Mouse (Mus musculus): ENCODE measurements around the gene Tm7sf2.

Gene Tm7sf2

GRCm38 (mm10) chr19:6040002-6040401 lies 28.2 kb downstream of the Tm7sf2 start:
- no peak for DNase-seq

DNA sequence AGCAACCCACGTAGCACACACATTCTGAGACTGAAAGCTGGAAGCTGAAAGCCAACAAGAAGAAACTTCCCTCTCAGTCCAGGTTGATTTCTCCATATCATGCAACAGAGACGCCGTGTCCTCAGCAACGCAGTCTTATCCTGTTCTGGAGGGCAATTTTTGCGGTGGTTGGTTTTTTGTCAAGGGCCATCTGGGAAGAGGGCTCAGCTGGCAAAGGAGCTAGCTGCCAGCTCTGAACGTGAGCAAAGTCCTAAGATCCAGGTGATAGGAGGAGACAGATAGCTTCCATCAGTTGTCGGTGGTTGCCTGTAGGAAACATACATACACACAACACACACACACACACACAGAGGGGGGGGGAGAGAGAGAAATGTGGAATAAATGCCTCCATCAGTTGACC lies 29.8 kb downstream of the Tm7sf2 start:
- no peak for DNase-seq

DNA sequence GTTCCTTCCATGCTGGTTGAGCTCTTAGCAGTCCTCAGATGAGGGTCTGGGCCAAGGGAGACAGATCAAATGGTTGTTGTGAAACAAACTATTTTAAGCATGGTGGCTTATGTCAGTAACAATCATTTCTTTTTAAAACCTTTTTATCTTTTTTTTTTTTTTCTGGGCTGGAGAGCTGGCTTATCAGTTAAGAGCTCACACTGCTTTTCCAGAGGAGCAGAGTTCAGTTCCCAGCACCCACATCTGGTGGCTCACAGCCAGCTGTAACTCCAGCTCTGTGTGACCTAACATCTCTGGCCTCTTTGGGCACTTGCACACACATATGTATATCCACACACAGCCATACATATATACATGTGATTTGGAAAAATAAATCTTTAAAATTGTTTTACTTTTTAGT lies 30.5 kb downstream of the Tm7sf2 start:
- DNase-seq, result no peak

GRCm38 (mm10) chr19:6035966-6036585 lies 32.1 kb downstream of the Tm7sf2 start:
- DNase-seq, result no peak

- no peak for DNase-seq
Observed at GRCm38 (mm10) chr19:6030520-6031280, 37.5 kb downstream of the Tm7sf2 start.

- DNase-seq, result no peak
Observed at GRCm38 (mm10) chr19:6029426-6029825, 38.7 kb downstream of the Tm7sf2 start.

- no peak for DNase-seq
Observed at GRCm38 (mm10) chr19:6028991-6029390, 39.2 kb downstream of the Tm7sf2 start.

DNA sequence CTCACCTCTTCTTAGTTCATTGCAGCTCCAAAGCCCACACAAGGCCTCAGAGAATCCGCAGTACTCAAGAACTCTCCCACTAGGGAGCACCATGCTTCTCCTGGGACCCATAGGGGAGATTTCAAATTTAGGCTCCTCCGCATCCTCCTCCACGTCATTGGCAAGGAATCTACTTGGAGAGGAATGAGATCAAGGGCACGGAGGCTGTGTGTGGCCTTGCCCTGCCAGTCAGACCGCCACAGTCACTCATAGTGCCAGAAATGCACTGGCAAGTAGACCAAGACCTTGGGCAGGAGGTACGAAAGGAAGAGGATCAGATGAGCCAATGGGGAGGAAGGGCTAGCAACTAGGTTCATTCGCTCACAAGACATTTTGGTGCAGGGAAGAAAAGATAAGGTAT lies 44.2 kb downstream of the Tm7sf2 start:
- no peak for DNase-seq

GRCm38 (mm10) chr19:6023059-6023458 lies 45.1 kb downstream of the Tm7sf2 start:
- DNase-seq, result no peak

DNA sequence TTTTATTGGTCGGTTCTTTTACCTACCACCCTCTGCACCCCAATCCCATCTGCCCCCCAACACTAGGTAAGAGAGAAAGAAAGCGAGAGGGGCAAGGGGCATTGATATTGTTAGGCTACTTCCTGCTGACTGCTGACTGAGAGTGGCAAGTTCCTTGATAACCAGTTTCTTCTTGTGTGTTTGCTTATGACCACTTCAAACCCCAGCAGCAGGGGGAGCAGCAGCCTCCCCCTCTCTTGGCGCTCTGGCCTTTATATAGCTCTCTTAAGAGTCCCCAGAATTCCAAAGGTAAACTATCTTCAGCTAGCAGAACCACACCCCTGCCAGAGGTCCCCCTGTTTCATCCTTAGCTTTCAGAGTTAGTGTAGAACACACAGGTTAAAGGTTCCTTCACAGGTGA lies 47.9 kb downstream of the Tm7sf2 start:
- DNase-seq, result no peak

GRCm38 (mm10) chr19:6018142-6019089 lies 49.8 kb downstream of the Tm7sf2 start:
- peak; percentile 90 for DNase-seq

DNA sequence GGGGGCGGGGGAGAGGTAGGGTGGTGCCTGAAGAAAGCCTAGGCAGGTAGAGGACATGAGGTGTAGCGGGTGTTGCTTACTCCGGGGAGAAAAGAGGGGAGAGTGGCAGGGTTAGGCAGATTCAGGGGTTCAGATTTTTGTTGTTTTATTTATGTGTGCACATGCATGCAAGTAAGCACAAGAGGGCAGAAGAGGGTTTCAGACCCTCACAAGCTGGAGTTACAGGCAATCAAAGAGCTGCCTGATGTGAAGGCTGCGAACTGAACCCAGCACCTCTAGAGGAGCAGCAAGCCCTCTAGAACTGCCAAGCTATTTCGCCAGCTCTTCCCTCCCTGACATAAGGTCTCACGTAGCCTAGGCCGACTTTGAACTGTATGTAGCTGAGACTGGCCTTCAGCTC lies 51.6 kb downstream of the Tm7sf2 start:
- DNase-seq, result no peak

GRCm38 (mm10) chr19:6015511-6016315 lies 52.5 kb downstream of the Tm7sf2 start, which contains the start of gene Capn1:
Capn1 (minus strand) TSS chr19:6015897.
- DNase-seq, result peak; percentile 82

GRCm38 (mm10) chr19:6014991-6015510 lies 53.1 kb downstream of the Tm7sf2 start:
- peak; percentile 54 for DNase-seq

- no peak for DNase-seq
Observed at GRCm38 (mm10) chr19:6013691-6014090, 54.5 kb downstream of the Tm7sf2 start.

Measured in kidney, postnatal 14 days (tissue).